Mouse (Mus musculus): Measurements from ENCODE around the gene Caln1. TPM values are rescaled to one million over a fixed set of nuclear protein-coding genes. Genes with fewer than 3 reads are reported as not detected.
A peak's percentile ranks its signal among the peaks of the same experiment; 100 is the strongest.

Caln1 gene
- total RNA-seq, 2 experiments from 2014 or later, result not detected

DNA sequence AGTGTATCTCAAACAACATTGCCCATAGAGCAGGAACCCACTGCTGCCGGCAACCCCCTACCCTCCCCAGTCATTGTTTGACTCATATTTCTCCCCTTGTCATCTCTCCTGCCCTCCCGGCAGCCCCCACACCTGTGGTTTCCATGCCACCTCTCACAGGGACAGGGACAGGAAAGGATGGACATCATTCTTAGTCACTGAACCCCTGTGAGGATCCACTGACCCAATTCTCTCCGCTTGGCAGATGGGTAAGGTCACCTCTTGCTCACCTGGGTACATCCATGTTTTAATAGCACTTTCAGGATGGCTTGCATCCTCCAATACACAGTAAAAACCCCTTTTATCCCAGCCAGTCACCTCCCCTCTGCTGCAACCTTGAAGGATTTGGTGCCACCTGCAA lies 405.7 kb downstream of the Caln1 start:
- ATAC-seq (replicated peaks; ENCODE audit: poor library complexity, severe bottlenecking), result no peak

DNA sequence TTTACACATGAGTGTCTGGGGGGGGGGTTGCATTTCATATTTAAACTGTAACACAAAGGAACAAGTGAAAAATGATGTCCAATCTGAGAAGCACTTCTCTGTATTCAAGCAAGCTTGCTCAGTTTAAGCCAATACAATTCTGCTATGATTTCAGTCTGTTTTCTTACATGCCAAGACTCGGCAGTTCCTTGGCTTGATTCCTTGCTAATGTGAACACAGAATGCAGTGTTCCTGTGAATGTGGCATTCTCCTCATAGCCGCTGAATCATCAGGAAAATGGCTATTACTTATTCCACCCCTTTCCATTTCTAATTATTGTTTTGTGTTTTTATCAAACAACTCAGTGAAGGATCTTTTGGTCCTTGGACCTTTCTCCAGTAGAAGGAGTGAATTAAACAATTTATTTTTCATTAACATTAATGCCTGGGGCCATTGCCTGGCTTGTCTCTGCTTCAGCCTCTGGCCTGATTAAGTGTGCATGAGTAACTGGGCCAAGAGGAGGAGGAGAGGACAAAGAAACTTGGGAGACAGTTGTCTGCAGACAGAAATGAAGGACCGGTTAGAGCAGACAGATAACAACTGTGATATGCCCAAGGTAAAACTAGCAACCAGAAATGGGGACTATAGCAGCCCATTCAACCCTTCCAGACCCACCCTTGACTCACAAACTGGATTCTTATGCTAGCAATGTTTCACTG lies 423.6 kb downstream of the Caln1 start:
- ATAC-seq (replicated peaks; ENCODE audit: poor library complexity, severe bottlenecking), result no peak

DNA sequence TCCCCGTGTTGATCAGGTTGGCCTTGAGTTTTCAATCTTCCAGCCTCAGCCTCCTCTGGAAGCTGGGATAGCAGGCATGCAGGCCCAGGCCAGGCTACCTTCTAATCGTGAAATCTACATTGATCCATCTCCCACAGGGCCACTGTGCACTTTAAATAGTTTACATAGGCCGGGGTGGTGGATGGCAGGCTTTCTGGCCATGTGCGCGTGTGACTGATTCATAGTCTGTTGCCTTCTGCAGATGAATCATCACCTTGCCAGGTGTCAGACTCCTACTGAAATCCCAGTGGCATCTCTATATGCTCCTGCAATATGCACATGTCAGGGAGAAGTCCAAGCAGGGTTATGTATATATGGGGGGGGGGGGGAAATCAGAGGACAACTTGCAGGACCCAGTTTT lies 428.5 kb downstream of the Caln1 start:
- no peak for ATAC-seq (replicated peaks; ENCODE audit: poor library complexity, severe bottlenecking)

DNA sequence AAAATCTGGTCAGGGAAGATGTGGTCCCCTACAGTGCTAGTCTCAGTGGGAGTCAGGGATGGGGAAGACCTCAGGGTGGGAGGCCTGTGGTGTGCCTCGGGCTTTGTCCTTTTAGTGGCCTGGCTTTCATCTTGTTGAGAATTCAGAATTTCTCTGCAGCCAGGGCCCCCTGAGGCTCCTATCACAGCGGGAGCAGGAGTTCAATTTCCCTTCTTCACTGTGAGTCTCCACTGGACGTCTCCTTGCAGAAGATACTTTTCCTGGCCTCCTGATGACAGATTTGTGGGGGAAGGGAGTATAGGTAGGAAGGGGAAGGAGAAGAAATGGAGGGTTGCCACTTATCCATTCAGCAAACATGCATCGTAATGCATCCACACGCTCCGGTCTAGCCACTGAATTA lies 441.1 kb downstream of the Caln1 start:
- ATAC-seq (replicated peaks; ENCODE audit: poor library complexity, severe bottlenecking), result no peak

DNA sequence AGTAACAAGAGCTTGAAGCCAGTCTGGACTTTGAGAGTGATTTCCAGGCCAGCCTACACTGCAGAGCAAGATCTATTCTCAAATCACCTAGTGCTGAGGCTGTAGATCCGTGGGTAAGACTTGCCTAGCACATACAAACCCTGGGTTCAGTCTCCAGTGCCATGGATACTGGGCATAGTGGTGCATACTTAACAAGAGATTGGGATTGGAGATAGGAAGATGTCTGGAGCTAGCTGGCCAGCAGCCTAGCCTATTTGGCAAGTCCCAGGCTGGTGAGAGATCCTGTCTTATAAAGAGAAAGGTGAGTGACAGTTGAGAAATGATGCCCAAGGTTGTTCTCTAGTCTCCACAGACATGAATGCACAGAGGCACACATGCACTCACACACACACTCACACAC lies 441.6 kb downstream of the Caln1 start:
- no peak for ATAC-seq (replicated peaks; ENCODE audit: poor library complexity, severe bottlenecking)

DNA sequence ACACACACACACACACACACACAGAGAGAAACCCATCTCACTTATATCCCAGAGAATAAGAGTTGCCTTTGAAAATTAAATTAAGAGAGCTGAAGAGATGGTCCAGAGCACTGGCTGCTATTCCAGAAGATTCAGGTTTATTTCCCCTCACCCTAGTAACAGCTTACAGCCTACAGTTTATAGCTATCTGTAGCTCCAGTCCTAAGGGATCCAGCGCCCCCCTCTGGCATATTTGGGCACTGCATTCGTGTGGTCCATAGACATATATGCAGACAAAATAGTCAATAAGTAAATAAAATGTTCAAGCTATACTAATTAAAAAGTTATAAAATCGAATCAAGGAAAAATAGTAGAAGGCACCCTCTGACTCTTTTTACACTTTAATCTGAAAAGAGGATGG lies 442.0 kb downstream of the Caln1 start:
- ATAC-seq (replicated peaks; ENCODE audit: poor library complexity, severe bottlenecking), result no peak

DNA sequence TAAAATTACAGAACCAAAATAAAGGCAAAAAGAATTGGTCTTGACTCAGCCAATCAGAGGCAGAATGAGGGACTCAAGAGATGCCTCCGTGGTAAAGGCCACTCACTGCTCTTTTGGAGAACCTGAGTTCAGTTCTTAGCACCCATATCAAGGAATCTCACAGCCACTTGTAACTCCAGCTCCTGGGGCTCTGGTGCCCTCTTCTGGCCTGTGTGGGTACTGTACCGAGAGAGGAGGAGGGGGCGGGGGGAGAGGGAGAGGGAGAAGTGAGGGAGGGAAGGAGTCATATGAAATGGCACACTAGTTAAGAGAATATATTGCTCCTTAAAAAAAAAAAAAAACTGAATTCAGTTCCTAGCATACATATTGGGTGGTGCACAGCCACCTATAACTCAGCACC lies 442.7 kb downstream of the Caln1 start:
- no peak; the same call in 1 of the 2 replicates for ATAC-seq (replicated peaks; ENCODE audit: poor library complexity, severe bottlenecking)

DNA sequence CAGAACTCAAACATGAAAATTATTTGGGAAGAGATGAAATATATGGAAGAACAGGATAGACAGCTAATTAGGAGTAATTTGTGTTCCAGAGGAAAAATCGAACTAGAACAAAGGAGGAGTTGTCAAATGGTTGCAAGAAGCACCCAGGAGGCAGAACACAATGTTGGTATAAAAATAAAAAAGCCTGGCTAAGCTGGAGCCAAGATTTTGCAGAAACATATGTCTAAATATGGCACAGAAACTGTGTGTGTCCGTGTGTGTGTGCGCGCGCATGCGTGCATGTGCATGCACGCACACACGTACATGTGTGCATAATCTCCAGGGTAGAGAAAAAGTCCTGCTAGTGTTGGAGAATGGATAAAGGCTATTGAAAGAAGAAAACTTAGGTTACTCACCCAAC lies 443.3 kb downstream of the Caln1 start:
- no peak for ATAC-seq (replicated peaks; ENCODE audit: poor library complexity, severe bottlenecking)

DNA sequence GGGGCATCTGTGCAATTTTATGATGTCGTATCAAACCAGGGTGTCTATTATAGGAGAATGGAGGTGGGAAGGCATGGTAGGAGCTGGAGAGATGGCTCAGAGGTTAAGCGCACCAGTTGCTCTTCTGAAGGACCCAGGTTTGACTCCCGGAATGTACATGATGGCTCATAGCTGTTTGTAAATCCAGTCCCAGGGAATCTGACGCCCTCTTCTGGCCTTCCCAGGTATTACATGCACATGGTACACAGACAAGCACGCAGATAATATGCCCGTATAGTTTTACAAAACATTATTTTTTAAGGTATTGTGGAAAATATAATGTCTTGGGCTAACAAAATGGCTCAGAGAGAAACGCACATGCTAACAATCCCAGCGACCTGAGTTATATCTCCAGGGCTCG lies 443.8 kb downstream of the Caln1 start:
- no peak for ATAC-seq (replicated peaks; ENCODE audit: poor library complexity, severe bottlenecking)

DNA sequence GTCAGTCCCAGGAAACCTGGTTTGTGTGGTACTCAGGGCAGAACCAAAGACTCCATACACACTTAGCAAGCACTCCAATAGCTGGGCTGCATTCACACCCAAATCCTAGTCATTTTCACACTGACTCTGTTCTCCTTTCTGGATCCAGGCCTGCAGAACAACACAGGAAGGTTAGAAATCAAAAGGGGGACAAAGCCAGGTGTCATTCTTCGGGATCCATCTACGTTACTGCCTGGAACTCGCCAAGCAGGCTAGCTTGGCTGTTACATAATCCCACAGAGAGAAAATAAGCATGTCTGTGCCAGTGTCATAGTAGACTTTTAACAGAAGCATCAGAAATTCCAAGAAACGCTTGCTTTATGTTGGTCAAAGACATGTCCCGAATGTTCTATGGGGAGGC lies 446.1 kb downstream of the Caln1 start:
- no peak for ATAC-seq (replicated peaks; ENCODE audit: poor library complexity, severe bottlenecking)

DNA sequence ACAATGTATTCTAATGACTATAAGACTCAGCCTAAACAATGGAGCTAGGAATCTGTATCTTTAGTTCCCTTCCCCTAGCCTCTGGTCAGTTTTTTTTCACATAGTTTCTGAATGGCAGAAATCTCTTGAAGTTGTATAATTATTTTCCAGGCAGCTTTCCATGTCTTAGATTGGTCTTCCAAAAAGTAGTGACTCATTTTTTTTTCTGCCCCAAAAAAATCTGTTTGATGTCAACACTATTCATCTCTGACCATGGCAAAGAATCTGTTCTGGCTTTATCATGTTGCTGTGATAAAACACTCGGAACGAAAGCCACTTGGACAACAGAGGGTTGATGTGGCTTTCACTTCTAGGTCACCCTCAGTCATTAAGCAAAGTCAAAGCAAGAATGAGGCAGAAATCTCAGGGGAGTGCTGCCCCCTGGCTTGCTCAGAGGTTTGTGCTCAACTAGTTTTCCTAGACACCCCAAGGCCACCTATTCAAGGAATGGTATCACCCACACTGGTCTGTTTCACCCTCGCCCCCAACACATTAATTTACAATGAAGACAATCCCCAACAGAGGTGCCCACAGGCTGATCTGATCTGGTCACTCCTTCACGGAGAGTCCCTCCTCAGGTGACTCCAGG lies 450.9 kb downstream of the Caln1 start:
- no peak for ATAC-seq (replicated peaks; ENCODE audit: poor library complexity, severe bottlenecking)

DNA sequence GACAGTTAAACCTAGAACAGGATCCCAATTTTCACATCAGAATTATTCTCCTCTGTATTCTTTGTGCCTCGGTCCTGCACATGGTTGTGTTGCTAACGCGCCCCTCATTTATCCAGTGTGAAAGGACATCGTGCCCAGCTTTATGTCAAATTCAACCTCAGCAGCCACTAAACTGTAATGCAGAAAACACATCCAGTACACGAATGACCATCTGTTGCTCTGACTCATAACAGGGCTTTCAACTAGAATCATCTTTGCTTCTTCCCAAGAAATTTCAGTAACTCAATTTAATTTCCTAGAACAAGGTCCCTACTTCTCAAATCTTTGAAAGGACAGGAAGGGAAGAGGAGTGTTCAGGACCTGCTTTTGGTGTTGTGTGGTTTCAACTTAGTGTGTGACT lies 451.4 kb downstream of the Caln1 start:
- ATAC-seq (replicated peaks; ENCODE audit: poor library complexity, severe bottlenecking), result no peak

DNA sequence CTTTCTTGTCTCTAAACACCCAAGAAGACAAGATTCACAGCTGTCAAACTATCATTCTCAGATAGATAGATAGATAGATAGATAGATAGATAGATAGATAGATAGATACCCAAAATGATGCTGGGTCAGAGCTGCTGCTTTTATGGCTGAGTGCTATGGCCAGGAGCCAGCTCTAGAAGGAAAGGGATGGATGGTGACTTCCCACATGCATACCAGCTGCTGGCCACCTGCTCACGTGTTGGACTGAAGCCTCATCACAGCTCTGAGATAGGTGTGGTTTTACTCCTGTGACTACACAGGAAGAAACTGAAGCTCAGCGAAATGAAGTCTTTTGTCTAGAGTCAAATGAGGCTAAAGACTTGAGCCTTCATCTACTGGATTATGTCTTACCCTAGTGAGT lies 456.5 kb downstream of the Caln1 start:
- no peak for ATAC-seq (replicated peaks; ENCODE audit: poor library complexity, severe bottlenecking)

DNA sequence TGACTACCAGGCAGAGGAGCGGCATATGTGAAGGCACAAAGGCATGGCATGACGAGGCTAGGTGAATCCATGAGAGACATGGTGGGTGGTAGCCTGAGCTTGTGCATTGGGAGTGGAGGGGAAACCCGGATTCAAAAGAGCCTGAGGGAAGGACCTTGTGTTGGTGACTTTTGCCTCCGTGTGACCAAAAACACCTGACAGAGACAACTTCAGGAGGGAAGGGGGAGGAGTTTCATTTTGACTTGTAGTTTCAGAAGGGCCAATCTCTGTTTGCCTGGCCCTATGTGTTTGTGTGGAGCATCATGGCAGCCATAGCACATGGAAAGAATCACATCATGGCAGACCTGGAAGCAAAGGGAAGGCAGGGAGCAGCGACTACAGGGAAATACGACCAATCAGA lies 479.3 kb downstream of the Caln1 start:
- ATAC-seq (replicated peaks; ENCODE audit: poor library complexity, severe bottlenecking), result no peak

DNA sequence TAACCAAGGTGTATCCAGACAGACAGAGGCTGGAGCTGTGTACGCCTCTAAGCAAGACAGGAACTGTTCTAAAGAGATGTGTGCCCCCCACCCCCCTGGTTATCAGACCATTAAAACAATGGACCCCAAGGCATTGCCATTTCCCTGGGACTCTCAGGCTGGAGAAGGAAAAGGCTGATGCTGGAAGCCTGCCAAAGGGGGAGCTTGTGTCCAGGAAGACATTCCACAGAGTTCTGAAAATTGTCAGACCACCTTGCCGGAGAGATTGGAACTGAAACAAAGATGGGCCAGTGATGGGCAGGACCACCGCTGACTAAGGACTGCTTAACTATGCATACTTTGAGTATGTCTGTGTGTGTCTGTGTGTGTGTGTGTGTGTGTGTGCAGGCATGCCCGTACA lies 480.4 kb downstream of the Caln1 start:
- ATAC-seq (replicated peaks; ENCODE audit: poor library complexity, severe bottlenecking), result no peak

DNA sequence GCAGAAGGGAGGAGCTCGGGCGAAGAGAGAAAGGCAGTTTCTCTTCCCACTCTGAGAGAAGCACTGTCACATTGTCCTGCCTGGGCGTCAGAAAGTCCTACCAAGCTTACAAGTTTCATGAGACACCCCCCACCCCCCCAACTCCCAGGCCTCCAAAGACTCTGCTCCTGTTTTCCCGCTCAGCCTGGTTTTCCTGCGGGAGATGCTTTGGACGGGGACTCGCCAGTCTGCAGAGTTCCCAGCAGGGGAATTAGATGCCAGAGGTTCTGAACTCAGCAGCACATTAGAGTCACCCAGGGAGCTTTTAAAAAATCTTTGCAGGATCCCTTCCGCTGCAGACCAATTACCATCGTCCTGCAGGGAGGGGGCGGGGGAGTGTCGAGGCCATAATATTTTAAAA lies 482.9 kb downstream of the Caln1 start:
- ATAC-seq (replicated peaks; ENCODE audit: poor library complexity, severe bottlenecking), result 0 out of 2 replicates have a peak, but pooled peaks have one; percentile 28

DNA sequence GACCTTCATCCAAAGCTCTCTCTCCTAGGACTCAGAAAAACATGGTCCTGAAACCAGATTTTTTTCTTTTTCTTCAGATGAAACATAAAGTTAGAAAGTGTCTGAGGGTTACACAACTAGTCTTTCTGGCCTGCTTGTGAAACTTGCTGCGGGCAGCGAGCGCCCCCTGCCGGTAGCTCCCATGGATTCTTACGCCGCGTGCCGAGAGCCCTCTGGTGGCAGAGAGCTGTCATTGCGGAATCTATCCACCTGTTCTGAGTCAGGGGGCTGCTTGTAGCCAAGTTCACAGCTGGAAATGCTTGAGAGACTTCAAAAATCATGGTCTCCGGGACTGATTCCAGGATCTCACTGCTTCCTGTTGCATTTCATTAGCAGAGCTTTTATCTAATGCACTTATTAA lies 484.1 kb downstream of the Caln1 start:
- ATAC-seq (replicated peaks; ENCODE audit: poor library complexity, severe bottlenecking), result peak; percentile 94

DNA sequence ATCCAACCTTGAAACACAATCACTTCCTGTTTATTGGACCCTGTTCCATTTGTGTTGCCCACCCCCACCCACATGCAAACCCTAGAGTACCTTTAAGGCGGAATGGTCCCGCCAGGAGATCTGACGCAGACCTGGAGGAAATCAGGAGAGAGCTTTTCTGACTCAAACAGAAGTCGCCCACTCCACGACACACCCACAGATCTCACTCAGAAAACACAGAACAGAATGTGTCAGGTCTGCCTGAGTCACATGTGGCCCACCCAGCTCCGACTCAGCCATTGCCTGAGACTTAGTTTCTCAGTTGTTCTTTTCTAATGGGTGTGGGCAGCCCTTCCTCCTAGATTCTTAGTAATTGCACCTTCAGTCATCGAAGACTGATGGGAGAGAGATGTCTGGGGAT lies 485.2 kb downstream of the Caln1 start:
- ATAC-seq (replicated peaks; ENCODE audit: poor library complexity, severe bottlenecking), result no peak

DNA sequence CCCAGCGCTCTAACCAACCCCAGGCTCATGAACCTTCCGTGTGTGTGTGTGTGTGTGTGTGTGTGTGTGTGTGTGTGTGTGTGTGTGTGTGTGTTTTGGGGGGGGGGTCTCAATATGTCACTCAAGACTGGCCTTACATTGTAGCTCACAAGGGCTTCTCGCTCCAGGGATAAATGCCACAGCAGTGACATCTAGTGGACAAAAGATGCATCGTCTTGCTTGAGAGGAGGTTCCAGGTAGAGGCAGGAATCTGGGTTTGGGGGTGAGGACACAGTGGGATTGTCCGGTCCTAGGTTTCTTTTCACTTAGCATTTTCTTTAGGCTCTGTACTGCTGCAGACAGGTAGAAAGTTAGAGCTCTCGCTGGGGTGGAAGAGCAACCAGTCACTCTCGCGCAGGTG lies 488.9 kb downstream of the Caln1 start:
- peak; percentile 72 for ATAC-seq (replicated peaks; ENCODE audit: poor library complexity, severe bottlenecking)

DNA sequence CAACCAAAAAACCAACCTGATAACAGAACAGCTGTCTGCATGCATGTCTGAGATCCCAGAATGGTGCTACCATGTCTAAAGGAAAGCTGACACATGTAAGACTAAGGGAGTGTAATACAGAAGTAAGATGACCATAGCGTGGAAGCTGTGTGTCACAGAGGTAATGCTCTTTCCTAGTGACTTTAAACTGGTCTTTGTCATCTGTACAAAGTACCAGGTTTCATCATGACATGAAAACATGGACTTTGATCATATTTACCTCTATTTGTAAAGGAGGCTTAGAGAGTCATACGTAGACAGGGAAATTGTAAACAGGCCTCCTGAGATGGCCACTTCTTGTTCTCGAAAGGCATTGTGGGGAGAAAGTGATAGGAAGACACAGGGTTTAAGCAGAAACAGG lies 489.5 kb downstream of the Caln1 start:
- no peak for ATAC-seq (replicated peaks; ENCODE audit: poor library complexity, severe bottlenecking)

DNA sequence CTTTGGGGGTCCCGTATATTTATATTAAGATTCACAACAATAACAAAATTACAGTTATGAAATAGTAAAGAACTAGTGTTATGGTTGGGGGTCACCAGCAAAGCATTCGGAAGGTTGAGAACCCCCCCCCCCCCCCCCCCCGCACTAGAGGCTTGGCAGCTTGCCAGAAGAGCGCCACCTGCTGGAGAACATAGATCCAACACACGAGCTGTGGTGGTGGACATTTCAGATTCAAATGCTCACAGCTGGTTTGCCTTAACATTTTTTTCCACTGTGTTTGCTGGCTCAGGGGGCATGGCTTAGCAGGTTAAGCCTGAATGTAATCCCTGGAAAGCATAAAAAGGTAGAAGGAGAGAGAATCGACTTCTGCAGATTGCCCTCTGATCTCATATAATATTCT lies 490.5 kb downstream of the Caln1 start:
- no peak for ATAC-seq (replicated peaks; ENCODE audit: poor library complexity, severe bottlenecking)

DNA sequence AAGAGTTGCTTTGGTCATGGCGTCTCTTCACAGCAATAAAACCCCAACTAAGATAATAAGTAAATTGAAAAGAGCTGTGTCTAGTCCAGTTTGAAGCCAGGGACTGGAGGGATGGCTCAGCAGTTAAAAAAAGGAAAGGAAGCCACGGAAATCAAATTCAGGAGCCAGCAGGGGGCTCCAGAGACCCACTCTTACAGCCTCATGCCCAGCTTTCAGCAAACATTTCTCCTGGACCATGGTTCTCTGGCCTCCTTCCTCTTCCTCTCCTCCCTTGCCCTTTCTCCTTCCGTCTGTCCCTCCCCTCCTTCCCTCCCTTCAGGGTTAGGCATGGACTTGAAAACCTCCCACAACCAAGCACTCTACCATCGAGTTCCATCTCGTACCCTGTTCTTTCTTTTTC lies 493.0 kb downstream of the Caln1 start:
- ATAC-seq (replicated peaks; ENCODE audit: poor library complexity, severe bottlenecking), result no peak

Data from granulocyte monocyte progenitor cell, adult 5-6 weeks (primary cell).